Mouse (Mus musculus) urinary bladder, adult 18-20 months (tissue): ENCODE measurements at regions not wholly inside any gene's neighbourhood (a gene's known extent, or its start where the extent isn't known, plus 50 kb on each side); places are given as distances from the start of the nearest gene placed in this dataset.

Source experiments
- DNase-seq, 2 experiments: peaks; one replicate each; pipeline ENCODE4 v3.0.0; 2022; ENCODE audit warnings: low spot score in 2 of 2, mixed read lengths in 2 of 2

GRCm38 (mm10) chr7:66593619-66594018 lies 95.8 kb downstream of the Asb7 start:
- no peak for DNase-seq

DNA sequence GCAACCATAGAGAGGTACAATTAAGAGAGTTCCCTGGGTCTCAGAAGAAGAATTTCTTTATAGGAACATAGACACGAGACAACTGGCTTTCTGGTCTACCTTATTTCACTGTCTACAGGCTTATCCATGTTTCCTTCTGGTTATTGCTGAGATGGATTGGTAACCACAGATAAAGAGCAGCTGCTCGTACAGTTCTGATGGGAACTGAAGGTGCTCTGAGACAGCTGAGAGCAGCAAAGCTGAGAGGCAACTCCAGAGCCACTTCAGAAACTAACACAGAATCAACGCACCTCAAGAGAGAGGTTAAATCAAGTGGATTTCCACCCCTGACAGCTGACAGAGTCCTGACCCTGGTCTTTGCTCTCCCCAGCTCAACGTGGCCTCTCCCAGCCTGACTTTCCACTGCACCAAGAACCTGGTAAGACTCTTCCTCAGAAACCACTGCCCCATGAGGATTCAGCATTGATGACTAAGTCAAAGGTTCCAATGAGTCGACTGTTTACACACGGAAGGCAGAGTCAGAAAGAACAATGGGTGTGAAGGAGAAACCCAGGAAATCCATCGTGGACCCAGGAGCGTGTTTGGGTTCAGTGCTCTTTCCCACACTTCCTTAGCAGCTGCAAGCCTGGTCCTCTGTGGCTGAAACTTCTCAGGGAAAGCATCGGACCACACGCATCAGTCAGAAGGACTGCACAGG lies 97.7 kb downstream of the Asb7 start:
- DNase-seq: no peak

- DNase-seq: no peak
Measured at GRCm38 (mm10) chr7:66586511-66586910, 102.9 kb downstream of the Asb7 start.

GRCm38 (mm10) chr7:66580687-66581151 lies 108.7 kb downstream of the Asb7 start:
- no peak for DNase-seq

- DNase-seq: no peak
Measured at GRCm38 (mm10) chr7:66576261-66576660, 113.1 kb downstream of the Asb7 start.

- peak in 1 of 2 experiments; percentile 42 for DNase-seq
Measured at GRCm38 (mm10) chr7:66571451-66571850, 117.9 kb downstream of the Asb7 start.

GRCm38 (mm10) chr7:66547694-66548093 lies 120.4 kb upstream of the Aldh1a3 start:
- no peak for DNase-seq

- no peak for DNase-seq
Measured at GRCm38 (mm10) chr7:66545184-66545583, 117.9 kb upstream of the Aldh1a3 start.

DNA sequence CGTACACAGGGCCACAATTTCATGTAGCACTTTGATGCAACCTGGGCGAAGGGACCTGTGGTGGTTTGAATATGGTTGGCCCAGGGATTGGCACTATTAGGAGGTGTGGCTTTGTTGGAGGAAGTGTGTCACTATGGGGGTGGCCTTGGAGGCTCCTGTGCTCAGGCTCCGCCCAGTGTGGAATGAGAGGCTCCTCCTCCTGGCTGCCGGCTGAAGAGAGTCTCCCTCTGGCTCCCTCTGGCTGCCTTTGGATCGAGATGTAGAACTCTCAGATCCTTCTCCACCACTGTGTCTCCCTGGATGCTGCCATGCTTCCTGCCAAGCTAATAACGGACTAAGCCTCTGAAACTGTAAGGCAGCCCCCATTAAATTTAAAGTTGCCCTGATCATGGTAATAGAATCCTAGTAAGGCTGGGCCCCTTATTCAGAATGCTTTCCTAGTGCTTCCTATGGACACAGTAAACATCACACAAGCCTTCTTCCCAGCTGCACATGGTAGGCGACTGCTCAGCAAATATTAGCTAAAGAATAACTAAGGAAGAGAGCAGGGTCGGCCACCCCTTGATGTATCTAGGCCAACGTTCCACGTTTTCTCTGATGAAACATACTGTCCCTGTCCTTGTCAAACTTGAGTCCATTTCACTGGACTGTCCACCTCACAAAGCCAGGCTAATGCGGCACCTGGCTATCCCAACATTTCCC lies 117.2 kb upstream of the Aldh1a3 start:
- no peak for DNase-seq

GRCm38 (mm10) chr7:66532596-66532995 lies 105.3 kb upstream of the Aldh1a3 start:
- DNase-seq: no peak

DNA sequence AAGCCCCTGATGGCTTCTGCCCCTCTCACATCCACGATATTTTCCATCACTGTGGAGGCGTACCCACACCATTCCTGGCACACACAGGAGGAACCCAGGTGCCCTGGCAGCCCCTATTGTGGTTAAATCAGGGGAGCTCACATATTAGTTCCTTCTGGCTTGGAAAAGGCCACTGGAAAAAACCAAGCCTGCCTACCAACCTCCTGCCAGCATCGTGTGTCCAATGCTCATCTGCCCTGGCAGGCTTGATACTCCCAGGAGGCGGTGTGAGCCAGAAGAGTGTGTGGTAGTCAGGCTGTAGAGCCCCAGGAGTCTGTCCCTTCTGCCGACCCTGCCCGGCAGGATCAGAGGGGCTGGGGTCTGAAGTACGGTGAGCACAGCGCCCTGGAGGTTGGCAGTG lies 104.7 kb upstream of the Aldh1a3 start:
- no peak for DNase-seq

DNA sequence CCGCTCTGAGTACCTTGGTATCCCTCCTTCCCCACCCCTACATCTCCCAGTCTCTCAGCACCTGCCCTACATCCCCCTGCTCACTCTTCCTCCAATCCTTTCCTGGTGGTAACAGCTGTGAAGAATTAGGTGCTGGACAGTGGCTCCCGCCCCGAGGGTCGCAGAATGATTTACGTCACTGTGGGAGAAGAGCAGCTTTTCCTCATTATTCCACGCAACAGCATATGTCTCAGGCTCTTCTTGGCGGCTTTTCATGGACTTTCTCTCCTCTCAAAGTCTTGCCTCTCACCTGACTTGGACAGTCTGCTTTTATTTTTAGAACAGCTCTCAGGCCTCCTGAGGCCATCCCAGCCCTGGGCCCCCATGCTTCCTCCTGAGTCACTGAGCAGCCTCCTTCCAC lies 103.8 kb upstream of the Aldh1a3 start:
- DNase-seq: no peak

GRCm38 (mm10) chr7:66528881-66529280 lies 101.6 kb upstream of the Aldh1a3 start:
- DNase-seq: peak in 1 of 2 experiments; percentile 79

DNA sequence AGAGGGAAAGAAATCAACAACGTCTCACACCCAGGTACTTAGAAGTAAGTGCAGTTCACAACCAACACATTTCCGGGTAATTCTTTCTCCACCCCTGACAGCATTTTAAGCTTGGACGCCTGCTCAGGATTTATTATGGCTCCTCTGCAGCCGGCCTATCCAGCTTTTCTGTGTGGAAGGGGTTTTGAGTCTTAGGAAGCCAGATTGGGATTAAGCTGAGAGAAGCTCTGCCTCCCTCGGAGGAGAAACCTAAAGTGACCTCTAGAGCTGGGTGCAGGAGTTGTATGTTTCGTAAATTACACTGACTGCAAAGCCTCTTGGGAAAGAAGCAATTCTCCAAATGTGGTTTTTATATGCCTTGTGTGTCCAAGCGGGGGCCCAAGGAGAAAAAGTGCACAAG lies 96.6 kb upstream of the Aldh1a3 start:
- no peak for DNase-seq

- DNase-seq: no peak
Measured at GRCm38 (mm10) chr7:66521522-66521921, 94.2 kb upstream of the Aldh1a3 start.

DNA sequence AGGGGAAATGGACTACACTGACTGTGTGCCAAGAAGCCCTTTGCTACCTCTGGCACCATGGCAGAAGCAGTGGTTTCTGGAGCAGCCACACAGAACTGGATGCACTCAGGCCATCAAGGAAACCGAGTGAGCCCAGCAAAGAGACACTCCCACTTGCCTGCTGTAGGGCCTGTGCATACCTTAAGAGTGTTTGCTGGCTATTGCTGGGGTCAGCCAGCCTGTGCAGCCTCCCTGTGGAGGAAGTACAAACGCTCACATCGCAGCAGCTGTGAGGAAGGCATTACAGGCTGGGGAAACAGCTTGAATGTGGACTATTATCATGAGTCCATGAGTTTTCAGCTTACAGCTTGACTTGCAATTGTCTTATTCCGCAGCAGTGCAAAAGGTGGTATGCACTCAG lies 88.8 kb upstream of the Aldh1a3 start:
- DNase-seq: no peak

DNA sequence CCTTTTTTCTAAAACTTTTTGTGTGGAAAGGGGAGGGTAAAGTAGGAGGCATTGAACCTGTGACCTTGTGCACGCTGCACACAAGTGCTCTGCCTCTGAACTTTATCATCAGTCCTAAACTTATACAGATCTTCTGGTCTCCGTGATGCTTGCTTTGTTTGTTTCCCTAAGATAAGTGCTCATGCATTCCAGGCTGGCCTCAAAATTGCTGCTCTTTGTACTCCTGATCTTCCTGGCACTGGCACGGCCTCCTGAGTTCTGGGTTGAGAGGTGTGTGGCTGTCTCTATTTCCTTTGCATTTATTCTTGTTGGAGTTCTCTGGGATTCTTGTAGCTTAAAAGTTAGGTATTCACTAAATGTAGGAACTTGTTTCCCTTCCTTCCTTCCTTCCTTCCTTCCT lies 86.1 kb upstream of the Aldh1a3 start:
- DNase-seq: no peak

GRCm38 (mm10) chr7:66505734-66506133 lies 78.4 kb upstream of the Aldh1a3 start:
- DNase-seq: no peak

DNA sequence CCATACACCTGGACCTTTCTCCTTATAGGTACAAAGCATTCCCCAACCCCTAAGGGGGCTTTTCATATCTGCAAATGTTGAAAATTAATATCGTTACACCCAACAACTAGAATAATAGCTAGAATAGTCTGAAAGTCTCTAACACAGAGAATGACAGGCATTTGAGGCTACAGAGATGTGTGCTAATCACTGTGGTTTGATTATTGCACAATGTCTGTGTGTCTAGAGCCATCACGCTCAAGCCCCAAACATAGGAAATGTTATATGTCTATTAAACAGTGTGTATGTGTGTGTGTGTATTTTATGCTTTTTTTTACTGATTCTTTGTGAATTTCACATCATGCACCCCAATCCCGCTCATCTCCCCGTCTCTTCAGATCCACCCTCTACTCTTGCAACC lies 77.2 kb upstream of the Aldh1a3 start:
- DNase-seq: no peak

GRCm38 (mm10) chr7:66501425-66501824 lies 74.1 kb upstream of the Aldh1a3 start:
- DNase-seq: no peak

GRCm38 (mm10) chr7:66497480-66497879 lies 70.2 kb upstream of the Aldh1a3 start:
- no peak for DNase-seq

DNA sequence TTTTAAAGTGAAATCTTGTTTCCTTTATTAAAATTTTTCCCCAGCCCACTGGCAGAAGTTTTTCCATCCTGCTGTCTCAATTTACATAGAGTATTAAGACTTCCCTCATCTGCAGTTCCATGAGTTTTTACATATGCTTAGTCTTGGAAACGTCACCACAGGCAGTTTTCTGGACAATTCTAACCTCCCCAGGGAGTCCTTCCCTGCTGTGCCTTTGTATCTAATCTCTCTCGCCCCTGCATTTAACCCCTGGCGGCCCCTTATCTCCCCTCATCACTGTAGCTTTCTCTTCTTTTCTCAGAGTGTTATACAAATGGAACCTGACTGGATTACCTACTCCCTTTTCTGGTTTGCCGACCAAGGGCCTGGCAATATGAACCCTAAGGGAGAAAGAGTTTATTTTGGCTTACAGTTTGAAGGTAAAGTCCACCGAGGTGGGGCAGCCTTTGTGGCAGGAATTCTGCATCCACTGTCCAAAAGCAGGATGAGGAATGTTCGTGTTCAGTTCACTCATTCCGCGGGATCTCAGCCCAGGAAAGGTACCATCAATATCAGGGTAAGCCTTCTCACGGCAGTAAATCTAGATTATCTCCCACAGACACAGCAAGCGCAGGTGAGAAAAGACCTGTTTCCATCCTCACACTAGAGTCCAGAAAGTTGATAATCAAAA lies 66.0 kb upstream of the Aldh1a3 start:
- DNase-seq: no peak

DNA sequence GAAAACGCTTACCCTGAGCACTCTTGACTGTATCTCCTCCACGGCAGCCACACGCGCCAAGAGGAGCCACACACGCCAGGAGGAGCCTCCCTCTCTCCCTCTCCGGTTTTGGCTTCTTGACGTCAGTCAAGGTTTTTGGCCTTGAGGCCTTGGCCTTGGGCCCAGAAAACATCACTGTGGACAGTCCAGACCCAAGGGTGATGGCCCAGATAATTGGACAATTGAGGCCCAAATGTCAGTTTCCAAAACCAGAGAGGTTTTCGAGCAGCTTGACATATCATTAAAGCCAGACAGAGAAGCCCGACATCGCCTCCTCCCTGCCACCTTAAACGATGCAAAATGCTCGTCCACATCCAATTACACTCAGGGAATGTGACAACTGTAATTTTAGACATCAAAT lies 65.4 kb upstream of the Aldh1a3 start:
- no peak for DNase-seq
